Mouse (Mus musculus) cerebellum, adult 9-11 months (tissue): ENCODE measurements around the gene Kctd2.
A peak's percentile ranks its signal among the peaks of the same experiment; 100 is the strongest.
"Not testable (repeated sequence)": the region's sequence is repeated elsewhere in the genome, so short reads cannot be mapped to it uniquely, and the experiment has no call there.

Source experiments
- DNase-seq: peaks from one replicate; pipeline ENCODE4 v3.0.0; 2022

The Kctd2 gene

GRCm38 (mm10) chr11:115419531-115420237 is at the start of gene Kctd2, which contains the start of gene Atp5h:
TSS of gene Kctd2 (plus strand) at chr11:115420128.
TSS of gene Atp5h (minus strand) at chr11:115419962.
- DNase-seq = peak; percentile 97

GRCm38 (mm10) chr11:115370368-115370767 is 49.6 kb upstream of the Kctd2 start:
- no peak for DNase-seq

GRCm38 (mm10) chr11:115371354-115371753 is 48.6 kb upstream of the Kctd2 start:
- no peak for DNase-seq

GRCm38 (mm10) chr11:115372015-115372414 is 47.9 kb upstream of the Kctd2 start:
- DNase-seq = no peak

GRCm38 (mm10) chr11:115372737-115373136 is 47.2 kb upstream of the Kctd2 start:
- DNase-seq = no peak

GRCm38 (mm10) chr11:115373805-115374694 is 45.9 kb upstream of the Kctd2 start:
- DNase-seq = peak; percentile 86

- peak; percentile 69 for DNase-seq
Observed at GRCm38 (mm10) chr11:115374695-115375425, 45.1 kb upstream of the Kctd2 start.

- no peak for DNase-seq
Observed at GRCm38 (mm10) chr11:115376722-115377121, 43.2 kb upstream of the Kctd2 start.

GRCm38 (mm10) chr11:115377254-115377653 is 42.7 kb upstream of the Kctd2 start:
- DNase-seq = no peak

- DNase-seq = no peak
Observed at GRCm38 (mm10) chr11:115377854-115378253, 42.1 kb upstream of the Kctd2 start.

- DNase-seq = no peak
Observed at GRCm38 (mm10) chr11:115381276-115381675, 38.7 kb upstream of the Kctd2 start.

- peak; percentile 95 for DNase-seq
Observed at GRCm38 (mm10) chr11:115381743-115382539, 38.0 kb upstream of the Kctd2 start, which contains the start of gene Cdr2l. TSS of gene Cdr2l (plus strand) at chr11:115381916.

- DNase-seq = peak; percentile 66
Observed at GRCm38 (mm10) chr11:115382891-115383290, 37.0 kb upstream of the Kctd2 start.

GRCm38 (mm10) chr11:115383701-115384474 is 36.0 kb upstream of the Kctd2 start:
- peak; percentile 68 for DNase-seq

- DNase-seq = peak; percentile 59
Observed at GRCm38 (mm10) chr11:115384587-115384986, 35.3 kb upstream of the Kctd2 start.

GRCm38 (mm10) chr11:115386859-115387258 is 33.1 kb upstream of the Kctd2 start:
- not testable (repeated sequence) for DNase-seq

GRCm38 (mm10) chr11:115391358-115391757 is 28.6 kb upstream of the Kctd2 start:
- DNase-seq = no peak

- peak; percentile 88 for DNase-seq
Observed at GRCm38 (mm10) chr11:115393721-115394325, 26.1 kb upstream of the Kctd2 start.

- no peak for DNase-seq
Observed at GRCm38 (mm10) chr11:115398085-115398484, 21.8 kb upstream of the Kctd2 start.

GRCm38 (mm10) chr11:115400126-115400525 is 19.8 kb upstream of the Kctd2 start:
- DNase-seq = peak; percentile 56
